Comparison of ENCODE assay signal across 29 mouse cellular contexts in genomic region chr17:42364716-42365115, GRCm38 (mm10). TPM values are rescaled to one million over a fixed set of nuclear protein-coding genes. Genes with fewer than 3 reads are reported as not detected.
"Had no signal": no experiment of that assay in that cellular context is flagged by ENCODE, and none has a peak within 500 bp of the region (broad histone marks: within the 10 kb centered on the region; RNA-seq: fewer than 3 reads in every experiment).

No protein-coding gene starts in this region.

- DNase-seq: cerebellum, adult 2 months; cerebellum, adult 8-10 months; cerebellum, adult 9-10 months; cerebellum, adult 9-11 months; cerebellum, postnatal 10 days; cerebellum, postnatal 14 days; cerebellum, postnatal 25 days; cerebellum, postnatal 36 days; embryo, embryonic 11 days; forebrain, postnatal 0 days; gastrocnemius, adult 2 months; gastrocnemius, postnatal 10 days; gastrocnemius, postnatal 14 days; gastrocnemius, postnatal 25 days; gastrocnemius, postnatal 36 days; heart, adult 11 months; heart, adult 18-20 months; heart, adult 2 months had no signal

- H3K4me1 ChIP-seq: embryonic facial prominence, embryonic 10.5 days; embryonic facial prominence, embryonic 12.5 days; embryonic facial prominence, embryonic 13.5 days; embryonic facial prominence, embryonic 15.5 days; forebrain, embryonic 10.5 days; forebrain, embryonic 12.5 days; forebrain, embryonic 13.5 days; forebrain, embryonic 15.5 days had no signal

- H3K27me3 ChIP-seq: embryonic facial prominence, embryonic 12.5 days; embryonic facial prominence, embryonic 13.5 days; embryonic facial prominence, embryonic 15.5 days; forebrain, embryonic 12.5 days; forebrain, embryonic 13.5 days; forebrain, embryonic 15.5 days had no signal

- H3K9ac ChIP-seq: embryonic facial prominence, embryonic 12.5 days; embryonic facial prominence, embryonic 13.5 days; embryonic facial prominence, embryonic 15.5 days; forebrain, embryonic 12.5 days; forebrain, embryonic 13.5 days; forebrain, embryonic 15.5 days; forebrain, postnatal 0 days had no signal

- H3K36me3 ChIP-seq: embryonic facial prominence, embryonic 10.5 days; embryonic facial prominence, embryonic 12.5 days; embryonic facial prominence, embryonic 13.5 days; embryonic facial prominence, embryonic 15.5 days; forebrain, embryonic 10.5 days; forebrain, embryonic 12.5 days; forebrain, embryonic 15.5 days had no signal

- H3K9me3 ChIP-seq: embryonic facial prominence, embryonic 10.5 days; embryonic facial prominence, embryonic 12.5 days; embryonic facial prominence, embryonic 13.5 days; embryonic facial prominence, embryonic 15.5 days; forebrain, embryonic 10.5 days; forebrain, embryonic 12.5 days; forebrain, embryonic 13.5 days; forebrain, embryonic 15.5 days had no signal

- H3K4me2 ChIP-seq: embryonic facial prominence, embryonic 12.5 days; embryonic facial prominence, embryonic 13.5 days; embryonic facial prominence, embryonic 15.5 days; forebrain, embryonic 12.5 days; forebrain, embryonic 13.5 days; forebrain, embryonic 15.5 days had no signal

- H3K27ac ChIP-seq: embryonic facial prominence, embryonic 10.5 days; embryonic facial prominence, embryonic 12.5 days; embryonic facial prominence, embryonic 13.5 days; embryonic facial prominence, embryonic 15.5 days; forebrain, embryonic 10.5 days; forebrain, embryonic 12.5 days; forebrain, embryonic 13.5 days; forebrain, embryonic 15.5 days; gastrocnemius, adult 2 months; heart, adult 2 months had no signal

- H3K4me3 ChIP-seq: embryonic facial prominence, embryonic 10.5 days; embryonic facial prominence, embryonic 12.5 days; embryonic facial prominence, embryonic 13.5 days; embryonic facial prominence, embryonic 15.5 days; erythroblast, embryonic 14.5 days; forebrain, embryonic 10.5 days; forebrain, embryonic 12.5 days; forebrain, embryonic 13.5 days; forebrain, embryonic 15.5 days; gastrocnemius, adult 2 months; heart, adult 2 months had no signal

- ATAC-seq: forebrain, embryonic 13.5 days; forebrain, embryonic 14.5 days; forebrain, embryonic 15.5 days; forebrain, embryonic 16.5 days; forebrain, postnatal 0 days had no signal

RNA-seq across cellular contexts. Expression of gene Ptchd4, which starts 49.0 kb away (rescaled TPM):
- polyA plus RNA-seq: erythroblast, embryonic 14.5 days; heart, adult 2 months had no signal
